Mouse (Mus musculus): ENCODE data around the gene Galnt3.

The Galnt3 gene

GRCm38 (mm10) chr2:66107864-66108514 is 16.8 kb downstream of the Galnt3 start:
- DNase-seq (ENCODE audit: low spot score in 2 of 2) = no peak

DNA sequence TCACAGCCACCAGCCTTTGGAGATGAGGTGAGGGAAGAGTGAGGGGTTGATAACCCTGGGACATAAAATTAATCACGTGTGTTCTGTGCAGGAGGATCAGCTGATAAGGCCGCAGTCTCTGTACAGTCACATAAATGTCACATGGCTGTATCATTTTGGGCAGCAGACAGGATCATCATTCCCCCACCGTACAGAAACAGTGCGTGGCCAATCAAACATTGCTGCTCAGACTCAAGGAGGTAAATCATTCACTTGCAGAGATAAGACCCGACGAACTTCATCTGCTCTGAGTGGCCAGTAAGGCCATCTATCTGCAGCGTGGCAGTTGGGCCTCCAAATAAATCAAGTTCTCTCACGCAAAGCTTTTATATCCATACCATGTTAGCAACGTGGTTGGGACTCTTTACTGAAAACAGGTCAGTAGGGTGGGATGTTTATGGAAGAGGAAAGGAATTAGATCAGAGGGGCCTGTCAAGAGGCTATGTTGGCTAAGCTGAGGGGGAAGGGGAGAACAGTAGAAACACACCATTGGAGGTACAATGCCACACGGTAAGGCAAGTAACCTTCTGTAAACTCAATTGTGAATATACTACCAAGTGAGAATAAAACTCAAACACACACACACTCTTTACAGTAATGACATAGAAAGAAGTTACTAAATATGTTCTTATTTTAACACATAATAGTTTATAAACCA is 20.9 kb downstream of the Galnt3 start:
- no peak for DNase-seq (ENCODE audit: low spot score in 2 of 2)

GRCm38 (mm10) chr2:66101686-66102304 is 23.0 kb downstream of the Galnt3 start:
- no peak for DNase-seq (ENCODE audit: low spot score in 2 of 2)

GRCm38 (mm10) chr2:66100671-66101351 is 24.0 kb downstream of the Galnt3 start:
- DNase-seq (ENCODE audit: low spot score in 2 of 2) = no peak

DNA sequence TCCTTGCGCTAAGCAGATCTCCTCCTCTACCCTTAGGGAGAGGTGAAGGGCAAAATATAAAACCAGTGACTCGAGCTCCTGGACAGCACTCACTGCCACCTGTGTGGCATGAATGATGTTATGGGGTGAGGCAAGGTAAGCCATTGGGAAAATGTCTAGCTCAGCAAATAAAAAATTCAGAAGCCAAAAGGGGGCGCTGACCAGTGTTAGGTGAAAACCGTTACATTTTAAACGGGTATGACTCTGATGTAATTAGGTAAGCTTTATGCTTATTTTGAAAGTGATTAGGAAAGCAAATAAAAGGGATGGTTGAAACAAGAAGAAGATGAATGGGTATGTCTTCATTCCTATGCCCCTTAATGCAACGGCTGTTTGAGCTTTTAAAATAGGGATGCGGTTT is 24.6 kb downstream of the Galnt3 start:
- DNase-seq (ENCODE audit: low spot score in 2 of 2) = no peak

DNA sequence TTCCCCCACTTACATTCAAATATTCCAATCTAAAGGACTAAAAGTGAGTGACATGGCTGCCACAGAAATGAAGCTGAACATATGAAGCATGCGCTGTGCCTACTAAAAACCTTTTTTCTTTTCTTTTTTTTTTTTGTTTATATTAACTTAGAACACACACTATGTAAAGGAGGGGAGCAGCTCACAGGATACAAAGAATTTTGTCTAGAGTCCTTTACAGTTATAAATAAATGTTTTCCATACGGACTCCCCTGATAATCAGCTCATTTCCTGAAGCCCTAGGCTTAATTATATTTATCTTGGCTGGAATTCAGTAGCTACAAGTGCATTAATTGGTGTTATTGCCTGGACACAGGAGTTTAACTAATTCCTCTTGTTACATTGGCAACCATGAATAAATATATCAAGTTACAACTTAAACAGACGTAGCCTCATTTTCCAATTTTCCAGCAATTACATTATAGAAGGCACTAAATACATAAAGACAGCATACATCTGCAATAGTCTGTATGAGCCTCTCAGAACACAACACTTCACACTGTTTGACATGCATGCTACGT is 30.1 kb downstream of the Galnt3 start:
- no peak for DNase-seq (ENCODE audit: low spot score in 2 of 2)

GRCm38 (mm10) chr2:66091296-66091695 is 33.5 kb downstream of the Galnt3 start:
- DNase-seq (ENCODE audit: low spot score in 2 of 2) = no peak

DNA sequence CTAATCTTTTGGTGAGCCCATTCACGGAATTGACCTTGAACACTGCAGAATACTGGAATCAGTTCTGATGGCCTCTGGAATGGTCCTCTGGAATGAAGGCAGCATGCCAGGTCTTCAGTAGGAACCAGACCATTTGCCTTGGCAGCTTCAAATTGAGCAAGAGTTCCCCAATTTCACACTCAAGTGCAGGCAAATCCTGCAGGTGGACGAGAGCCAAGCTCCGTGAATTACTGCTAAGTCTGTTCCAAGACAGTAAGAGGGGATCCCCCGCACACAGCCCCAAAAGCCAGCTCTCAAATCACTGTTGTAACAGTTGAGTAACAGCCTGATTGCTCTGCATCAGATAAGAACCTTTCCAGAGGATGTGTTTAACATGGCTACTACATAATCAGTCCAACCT is 42.9 kb downstream of the Galnt3 start:
- DNase-seq (ENCODE audit: low spot score in 2 of 2) = no peak

DNA sequence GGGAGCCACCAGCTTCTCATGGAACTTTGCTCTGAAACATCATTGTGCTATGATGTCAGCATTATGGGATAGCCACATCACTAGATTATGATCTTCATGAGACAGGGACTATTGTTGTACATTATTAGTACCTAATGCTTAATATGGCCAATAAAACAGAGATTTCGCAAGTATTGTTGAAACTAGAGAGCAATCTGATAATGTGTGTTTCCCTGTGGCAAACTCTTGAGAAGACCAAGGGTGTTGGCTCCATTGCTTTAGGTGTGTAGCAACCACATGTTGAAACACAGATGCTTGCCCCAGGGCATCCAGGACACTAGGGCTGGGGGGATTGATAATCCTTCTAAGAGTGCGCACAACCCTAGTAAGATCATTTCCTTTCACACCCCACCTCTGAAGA is 44.1 kb downstream of the Galnt3 start:
- no peak for DNase-seq (ENCODE audit: low spot score in 2 of 2)

- no peak for DNase-seq (ENCODE audit: low spot score in 2 of 2)
Observed at GRCm38 (mm10) chr2:66069454-66069853, 55.3 kb downstream of the Galnt3 start.

GRCm38 (mm10) chr2:66063291-66063690 is 61.5 kb downstream of the Galnt3 start:
- no peak for DNase-seq (ENCODE audit: low spot score in 2 of 2)

DNA sequence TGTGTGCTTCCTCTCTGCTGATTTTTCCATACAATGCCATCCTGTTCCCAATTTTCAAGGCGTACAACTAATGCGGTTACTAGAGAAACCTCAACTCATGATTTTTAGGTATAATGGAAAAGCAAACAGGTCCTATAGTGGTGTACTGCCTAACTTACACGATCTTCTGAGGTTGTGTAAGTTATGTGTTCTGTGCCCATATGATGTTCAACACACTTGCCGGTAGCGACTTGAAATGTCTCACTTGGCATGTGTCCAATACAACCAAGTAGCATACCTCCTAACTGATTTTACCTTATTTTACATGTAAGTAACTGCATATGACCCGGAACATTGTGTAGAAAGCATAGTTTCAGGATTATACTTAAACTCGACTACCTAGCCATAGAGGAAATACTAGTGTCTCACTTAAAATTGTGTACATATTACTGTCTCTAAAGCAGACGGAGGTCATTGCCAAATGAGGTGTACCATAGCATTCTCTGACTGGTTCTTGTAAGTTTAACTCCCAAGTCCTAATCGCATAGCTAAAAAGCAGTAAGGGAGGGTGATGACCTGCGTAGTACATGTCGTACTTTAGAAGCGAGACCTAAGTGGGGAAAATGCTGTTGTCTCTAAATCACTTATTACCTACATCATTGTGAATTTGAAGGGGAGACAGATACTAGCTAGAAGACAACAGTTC is 80.2 kb downstream of the Galnt3 start:
- DNase-seq (ENCODE audit: low spot score in 2 of 2) = no peak

DNA sequence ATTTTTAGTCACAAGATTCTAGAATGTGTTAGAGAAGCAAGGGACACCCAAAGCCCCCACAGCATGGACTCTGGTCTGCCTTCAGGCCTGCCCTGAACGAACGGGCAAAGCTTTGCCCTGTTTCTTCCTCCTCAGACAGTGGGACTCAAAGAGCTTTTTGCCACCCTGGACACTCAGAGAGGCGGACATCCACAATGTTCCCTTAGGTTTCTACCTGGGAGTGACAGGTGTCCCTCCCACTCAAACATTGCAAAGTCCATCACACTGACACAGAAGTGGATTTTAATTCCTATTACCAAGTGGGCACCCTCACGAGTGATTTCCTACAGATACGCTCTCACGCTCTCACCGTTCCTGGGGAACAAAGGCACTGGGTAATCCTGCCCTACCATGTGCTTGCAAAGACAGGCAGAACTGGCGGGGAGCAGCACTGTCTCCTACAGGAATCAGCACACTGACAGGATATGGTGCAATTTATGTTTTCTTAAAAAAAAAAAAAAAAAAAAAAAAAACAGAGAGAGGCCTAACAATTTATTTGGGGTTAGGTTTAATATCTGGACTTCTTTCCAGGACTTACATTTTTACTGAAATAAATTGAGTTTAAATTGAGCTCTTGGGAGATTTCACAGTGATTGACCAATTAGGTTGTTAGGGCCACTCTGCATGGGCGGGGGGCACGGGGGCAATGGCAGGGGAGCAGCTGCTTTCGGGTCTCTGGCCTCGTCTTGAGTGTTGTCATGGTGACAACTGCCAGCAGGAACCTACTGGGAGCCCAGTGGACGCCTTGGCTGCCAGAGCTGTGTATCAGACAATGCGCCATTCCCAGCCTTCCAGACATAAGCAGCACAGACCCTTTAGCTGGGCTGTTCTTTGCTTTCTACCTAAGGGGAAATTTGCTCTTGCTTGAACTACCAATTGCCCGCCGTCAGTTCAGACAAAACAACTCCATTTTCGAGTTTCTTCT is 81.1 kb downstream of the Galnt3 start:
- no peak for DNase-seq (ENCODE audit: low spot score in 2 of 2)

- DNase-seq (ENCODE audit: low spot score in 2 of 2) = no peak
Observed at GRCm38 (mm10) chr2:66041917-66042419, 82.8 kb downstream of the Galnt3 start.

- no peak for DNase-seq (ENCODE audit: low spot score in 2 of 2)
Observed at GRCm38 (mm10) chr2:66041203-66041916, 83.4 kb downstream of the Galnt3 start.

DNA sequence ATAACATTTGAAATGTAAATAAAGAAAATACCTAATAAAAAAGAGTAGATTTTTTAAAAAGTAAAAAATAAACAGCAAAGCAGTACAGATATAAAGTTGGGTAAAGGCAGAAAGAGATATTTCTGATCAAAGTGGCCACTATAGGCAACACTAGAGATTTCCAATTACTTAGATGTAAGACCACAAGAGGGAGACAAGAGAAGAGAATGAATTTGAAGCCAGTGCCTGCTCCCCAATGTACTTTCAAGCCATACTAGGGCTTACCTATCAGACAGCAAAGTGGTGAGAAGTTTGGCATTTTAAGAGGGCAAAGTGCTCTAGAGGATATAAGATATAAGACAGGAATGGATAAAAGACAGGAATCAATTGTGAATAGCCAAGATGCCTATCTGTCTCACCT is 84.2 kb downstream of the Galnt3 start:
- DNase-seq (ENCODE audit: low spot score in 2 of 2) = no peak

GRCm38 (mm10) chr2:66034907-66035679 is 89.7 kb downstream of the Galnt3 start:
- no peak for DNase-seq (ENCODE audit: low spot score in 2 of 2)
